Comparison of ENCODE assay signal across 8 mouse cellular contexts in the genomic region with DNA sequence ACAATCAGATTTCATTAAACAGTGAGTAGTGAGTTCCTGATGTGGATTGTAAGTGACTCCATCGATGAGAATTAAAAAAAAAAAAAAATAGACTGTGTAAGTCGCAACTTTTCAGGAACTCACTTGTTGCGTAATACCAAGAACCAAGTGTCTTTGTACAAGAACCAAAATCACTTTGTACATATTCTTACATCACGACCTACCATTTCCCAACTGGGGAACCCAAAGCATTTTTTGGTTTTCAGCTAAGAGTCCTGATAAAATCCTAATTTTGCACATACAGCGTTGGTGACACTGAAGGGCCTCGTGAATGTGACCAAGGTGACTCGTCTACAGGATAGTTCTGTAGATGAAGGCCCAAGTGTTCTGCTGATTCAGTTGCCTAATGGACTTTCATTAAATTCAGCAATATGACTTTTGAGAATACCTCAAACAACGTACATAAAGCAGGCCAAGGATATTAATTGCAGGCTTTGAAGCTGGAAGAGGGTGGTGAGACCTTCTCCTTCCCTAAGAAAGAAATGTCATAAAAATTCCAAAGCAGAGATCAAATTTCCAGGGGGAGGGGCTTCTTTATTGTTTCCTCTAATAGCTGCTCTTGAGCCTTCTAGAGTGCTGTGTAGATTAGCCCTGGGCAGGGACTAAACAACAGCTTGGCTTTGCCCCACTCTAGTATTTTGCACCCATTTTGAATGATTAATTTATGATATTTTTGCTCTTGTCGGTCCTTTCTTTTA.
DNase-seq lines count a peak whose midpoint lies in the region; ATAC-seq and TF ChIP-seq lines count a peak whose summit lies in the region.
"Had no signal": no experiment of that assay in that cellular context is flagged by ENCODE, and none has a peak within 500 bp of the region (broad histone marks: within the 10 kb centered on the region; RNA-seq: fewer than 3 reads in every experiment).

No protein-coding gene starts in this region.

- H3K9ac ChIP-seq in liver, embryonic 13.5 days: no peak overlapping the region
- H3K9ac ChIP-seq in embryonic facial prominence, embryonic 11.5 days (replicated peaks; ENCODE audit: low read length): no peak overlapping the region
- no peak overlapping the region for H3K9ac ChIP-seq in heart, embryonic 15.5 days
- H3K9ac ChIP-seq: neural tube, embryonic 13.5 days had no signal

- no peaks in the 10 kb centered on the region for H3K27me3 ChIP-seq in liver, embryonic 13.5 days
- H3K27me3 ChIP-seq in embryonic facial prominence, embryonic 11.5 days (ENCODE audit: control insufficient read depth, insufficient read depth, low read length): no peaks in the 10 kb centered on the region
- no peaks in the 10 kb centered on the region for H3K27me3 ChIP-seq in heart, embryonic 15.5 days

- no peak overlapping the region for H3K4me2 ChIP-seq in liver, embryonic 13.5 days
- no peak overlapping the region for H3K4me2 ChIP-seq in embryonic facial prominence, embryonic 11.5 days (ENCODE audit: low read depth, low read length)
- H3K4me2 ChIP-seq in heart, embryonic 15.5 days: no peak overlapping the region
- H3K4me2 ChIP-seq: neural tube, embryonic 13.5 days had no signal

- H3K4me1 ChIP-seq in liver, embryonic 13.5 days (replicated peaks): peaks cover 55% of the 10 kb centered on the region
- H3K4me1 ChIP-seq in embryonic facial prominence, embryonic 11.5 days (ENCODE audit: control insufficient read depth, insufficient read depth, low read length): no peaks in the 10 kb centered on the region
- peaks cover 43% of the 10 kb centered on the region for H3K4me1 ChIP-seq in heart, embryonic 15.5 days (replicated peaks)

- H3K9me3 ChIP-seq in liver, embryonic 13.5 days (replicated peaks): no peaks in the 10 kb centered on the region
- H3K9me3 ChIP-seq in embryonic facial prominence, embryonic 11.5 days (replicated peaks; ENCODE audit: control insufficient read depth, low read length): no peaks in the 10 kb centered on the region
- no peaks in the 10 kb centered on the region for H3K9me3 ChIP-seq in heart, embryonic 15.5 days (replicated peaks)
- H3K9me3 ChIP-seq: neural tube, embryonic 13.5 days had no signal

- no peaks in the 10 kb centered on the region for H3K36me3 ChIP-seq in liver, embryonic 13.5 days
- no peaks in the 10 kb centered on the region for H3K36me3 ChIP-seq in embryonic facial prominence, embryonic 11.5 days (replicated peaks; ENCODE audit: control insufficient read depth, insufficient read depth, low read depth, low read length)
- H3K36me3 ChIP-seq in heart, embryonic 15.5 days: no peaks in the 10 kb centered on the region
- H3K36me3 ChIP-seq: neural tube, embryonic 13.5 days had no signal

- ATAC-seq in liver, embryonic 13.5 days (ENCODE audit: low read depth): no peak
- no peak for ATAC-seq in embryonic facial prominence, embryonic 11.5 days (replicated peaks; ENCODE audit: insufficient number of reproducible peaks, low FRiP score, low TSS enrichment, low read depth)
- no peak for ATAC-seq in heart, embryonic 15.5 days (replicated peaks; ENCODE audit: insufficient number of reproducible peaks, insufficient read depth, low FRiP score, low read depth)
- ATAC-seq in neutrophil, adult 5-6 weeks (ENCODE audit: extremely low read depth, insufficient number of reproducible peaks, low FRiP score, poor library complexity, severe bottlenecking): 0 out of 2 replicates have a peak, but pooled peaks have one; percentile 27

- DNase-seq in liver, embryonic 13.5 days: no peak
- DNase-seq in liver: no peak
- peak; percentile 41 for DNase-seq in embryonic facial prominence, embryonic 11.5 days (ENCODE audit: low spot score)
- no peak for DNase-seq in left cerebral cortex, adult 2 months (ENCODE audit: extremely low spot score in 1 of 2, low spot score in 2 of 2)
- no peak for DNase-seq in right cerebral cortex, postnatal 4 days

- intact Hi-C loops in left cerebral cortex, adult 2 months (cut with DNase I): loop anchor here (2.0 to 5.0 kb wide), 2 partner anchors 128 to 495 kb away; no protein-coding TSS in a partner anchor

- TF ChIP-seq CTCF in left cerebral cortex, adult 2 months (IDR thresholded peaks at IDR 0.05): no peak

- H3K27ac ChIP-seq in liver, embryonic 13.5 days: peak overlapping the region; percentile 23; the same call in 1 of the 2 replicates
- H3K27ac ChIP-seq in embryonic facial prominence, embryonic 11.5 days (replicated peaks; ENCODE audit: low read depth, low read length): no peak overlapping the region
- 0 out of 2 replicates have a peak overlapping the region, but pooled peaks have one; percentile 47 for H3K27ac ChIP-seq in heart, embryonic 15.5 days
- H3K27ac ChIP-seq in left cerebral cortex, adult 2 months: no peak overlapping the region

- WGBS in liver, embryonic 13.5 days (ENCODE audit: insufficient replicate concordance): 71% methylated on average over 9 of the region's 9 CpGs
- WGBS in embryonic facial prominence, embryonic 11.5 days: 74% methylated on average over 9 of the region's 9 CpGs
- 72% methylated on average over 9 of the region's 9 CpGs for WGBS in heart, embryonic 15.5 days

- no peak overlapping the region for H3K4me3 ChIP-seq in liver, embryonic 13.5 days (replicated peaks)
- no peak overlapping the region for H3K4me3 ChIP-seq in embryonic facial prominence, embryonic 11.5 days (ENCODE audit: low read depth, low read length)
- H3K4me3 ChIP-seq in heart, embryonic 15.5 days: no peak overlapping the region
- H3K4me3 ChIP-seq in left cerebral cortex, adult 2 months: no peak overlapping the region
- H3K4me3 ChIP-seq: neural tube, embryonic 13.5 days had no signal

Comparison
In these comparisons a context has a peak if more than half of its experiments do, and no peak if none do; other contexts are left out.
1. H3K27ac ChIP-seq: peak in liver, embryonic 13.5 days (single experiment) and heart, embryonic 15.5 days (single experiment); none in embryonic facial prominence, embryonic 11.5 days (single experiment) and left cerebral cortex, adult 2 months (single experiment).